Mouse (Mus musculus) myocyte (in vitro differentiated cells): ENCODE data around the gene Rab11fip4.

Source experiments
- CEBPB ChIP-seq: IDR thresholded peaks from 2 replicates; pipeline ENCODE4 v1.6.1; 2011; ENCODE audit warnings: mild to moderate bottlenecking, moderate library complexity; ENCODE audit not compliant: poor library complexity, insufficient read depth, severe bottlenecking
- E2F4 ChIP-seq: IDR thresholded peaks from one replicate; pipeline ENCODE4 v1.6.1; 2011; ENCODE audit warnings: mild to moderate bottlenecking, control low read depth, moderate library complexity; ENCODE audit not compliant: insufficient read depth
- POLR2A ChIP-seq: IDR thresholded peaks from one replicate; pipeline ENCODE4 v1.6.1; 2011; ENCODE audit warnings: low read depth, mild to moderate bottlenecking, control low read depth, moderate library complexity; ENCODE audit not compliant: insufficient read length
- POLR2AphosphoS2 ChIP-seq: IDR thresholded peaks from one replicate; pipeline ENCODE4 v1.6.1; 2011; ENCODE audit warnings: low read depth, control low read depth; ENCODE audit not compliant: insufficient read length
- TCF12 ChIP-seq: IDR thresholded peaks from one replicate; pipeline ENCODE4 v1.6.1; 2011; ENCODE audit warnings: mild to moderate bottlenecking, control low read depth; ENCODE audit not compliant: poor library complexity, insufficient read depth, severe bottlenecking

GRCm38 (mm10) chr11:79658205-79658825, 67.3 kb downstream of the Rab11fip4 start:
- TF ChIP-seq POLR2AphosphoS2: no peak
- no peak for TF ChIP-seq TCF12
- no peak for TF ChIP-seq E2F4
- TF ChIP-seq CEBPB: no peak
- no peak for TF ChIP-seq POLR2A
